Mouse (Mus musculus): ENCODE data around the gene Lrrc75b.

DNA sequence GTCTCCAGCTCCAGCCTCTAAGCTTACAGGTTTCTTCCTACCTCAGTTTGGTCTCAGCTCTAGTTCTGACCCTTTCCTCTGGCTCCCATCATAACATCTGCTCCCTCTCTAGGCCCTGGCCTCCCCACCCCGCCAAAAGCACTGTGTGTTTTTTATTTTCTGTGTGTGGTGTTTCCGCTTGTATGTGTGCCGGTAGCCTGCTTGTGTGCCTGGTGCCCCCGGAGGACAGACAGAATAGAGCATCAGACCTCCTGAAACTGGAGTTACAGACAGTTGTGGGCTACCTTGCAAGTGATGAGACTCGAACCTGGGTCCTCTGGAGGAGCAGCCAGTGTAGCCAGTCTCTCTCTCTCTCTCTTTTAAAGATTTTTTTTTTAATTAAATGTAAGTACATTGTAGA lies 6.2 kb upstream of the Lrrc75b start:
- TF ChIP-seq CTCF (IDR thresholded peaks at IDR 0.05; ENCODE audit: extremely low read depth, insufficient read length, insufficient replicate concordance, low read depth, low read length) (peak; percentile 24; the same call in 1 of the 2 replicates), POLR2A (IDR thresholded peaks at IDR 0.05; ENCODE audit: low read depth, low read length) (no peak)

All from small intestine, adult 2 months (tissue).